Mouse (Mus musculus) spleen, adult 18-20 months (tissue): ENCODE measurements around the gene Chn1.

Experiments used
- DNase-seq, 2 experiments: peaks; one replicate each; pipeline ENCODE4 v3.0.0; 2022; ENCODE audit warnings: mixed read lengths in 2 of 2

The Chn1 gene

GRCm38 (mm10) chr2:73588951-73589350, 186.2 kb downstream of the Chn1 start:
- no peak for DNase-seq

DNA sequence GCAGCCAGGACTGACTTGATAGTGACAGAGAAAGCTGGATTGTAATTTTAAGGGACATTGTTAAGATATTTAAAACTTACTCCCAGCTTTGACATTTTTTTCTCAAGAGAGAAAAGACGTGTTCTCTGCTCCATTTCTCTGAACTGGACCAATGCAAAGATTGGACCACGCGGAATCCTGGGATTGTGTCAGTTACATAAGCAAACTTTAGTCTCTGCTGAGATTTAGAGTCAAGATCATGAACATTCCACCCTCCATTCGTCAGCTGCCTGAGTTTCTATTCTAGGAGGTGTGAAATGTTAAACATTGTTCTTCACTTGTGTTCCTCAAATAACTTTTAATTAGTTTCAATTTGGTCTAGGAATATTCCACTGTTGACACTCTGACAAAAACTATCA, 188.0 kb downstream of the Chn1 start:
- no peak for DNase-seq

DNA sequence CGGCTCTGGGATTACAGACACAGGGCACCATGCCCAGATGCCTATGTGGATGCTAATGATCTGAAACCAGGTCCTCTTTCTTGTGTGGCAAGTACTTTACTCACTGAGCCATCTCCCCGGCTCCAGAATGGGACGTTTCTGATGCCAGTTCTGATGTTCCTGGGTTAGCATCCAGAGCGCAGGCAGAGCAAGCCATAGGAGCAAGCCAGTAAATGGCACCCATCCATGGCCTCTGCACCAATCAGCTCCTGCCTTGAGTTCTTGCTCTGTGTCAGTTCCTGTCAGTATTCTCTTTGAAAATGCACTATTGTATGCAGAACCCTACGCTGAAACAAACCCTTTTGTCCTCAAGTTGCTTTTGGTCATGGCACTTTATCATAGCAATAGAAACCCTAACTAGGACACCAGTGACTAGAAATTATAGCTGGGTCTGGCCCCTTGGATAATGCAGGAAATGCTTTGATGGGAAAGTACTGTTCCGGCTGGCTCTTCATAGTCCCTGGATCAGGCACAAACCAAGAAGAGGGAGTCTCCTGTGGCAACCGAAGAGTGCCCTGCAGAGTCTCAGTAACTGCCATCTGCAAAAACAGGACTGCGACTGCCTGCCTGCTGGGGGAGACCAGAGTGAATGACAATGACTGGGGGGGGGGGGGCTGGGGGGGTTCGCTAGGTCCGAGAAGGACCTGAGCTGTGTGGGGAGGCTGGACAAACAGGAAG, 188.6 kb downstream of the Chn1 start:
- no peak for DNase-seq

DNA sequence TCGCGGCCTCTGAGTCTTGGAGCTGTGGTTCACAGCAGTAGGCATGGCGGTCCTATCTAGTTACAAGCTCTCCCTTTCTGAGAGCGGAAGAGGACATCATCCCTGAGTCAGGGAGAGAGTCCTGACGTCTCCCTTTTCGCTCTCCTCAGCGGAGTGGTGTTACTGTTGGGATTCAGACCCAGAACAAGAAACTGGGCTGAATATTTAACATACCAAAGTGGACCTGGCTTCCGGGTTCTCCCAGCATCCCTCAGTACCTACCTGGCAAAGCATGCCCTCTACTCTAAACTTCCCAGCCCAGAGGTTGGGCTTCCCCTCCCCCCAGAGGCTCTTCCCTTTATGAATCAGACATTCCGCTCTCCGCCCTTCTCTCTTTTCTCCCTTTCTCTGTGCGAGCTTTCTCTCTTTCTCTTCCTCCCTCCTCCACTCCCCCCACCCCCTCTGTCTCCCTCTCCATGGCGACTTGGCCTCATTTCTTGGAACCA, 189.8 kb downstream of the Chn1 start:
- DNase-seq: no peak

- peak in 1 of 2 experiments; percentile 49 for DNase-seq
Observed at GRCm38 (mm10) chr2:73584645-73585346, 190.3 kb downstream of the Chn1 start.

DNA sequence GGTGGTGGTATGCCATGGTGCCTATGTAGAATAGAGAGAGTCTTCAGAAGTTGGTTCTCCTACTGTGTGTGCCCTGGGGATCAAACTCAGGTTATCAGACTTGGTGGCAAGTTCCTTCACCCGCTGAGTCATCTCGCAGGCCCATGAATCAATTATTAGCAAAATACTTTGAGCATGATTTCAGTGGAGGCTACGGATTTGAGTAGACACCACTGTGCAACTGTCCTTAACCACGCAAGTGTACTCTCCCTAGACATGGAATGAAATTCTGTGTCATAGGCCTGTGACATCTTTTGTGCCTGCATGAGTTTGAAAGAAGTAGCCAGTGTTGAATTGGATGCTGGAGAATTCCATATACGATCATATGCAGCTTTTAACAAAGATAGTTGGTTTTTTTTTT, 194.4 kb downstream of the Chn1 start:
- no peak for DNase-seq

GRCm38 (mm10) chr2:73580166-73580565, 195.0 kb downstream of the Chn1 start, which contains the start of gene Chrna1:
Gene Chrna1 (minus strand): TSS chr2:73580338.
- no peak for DNase-seq

DNA sequence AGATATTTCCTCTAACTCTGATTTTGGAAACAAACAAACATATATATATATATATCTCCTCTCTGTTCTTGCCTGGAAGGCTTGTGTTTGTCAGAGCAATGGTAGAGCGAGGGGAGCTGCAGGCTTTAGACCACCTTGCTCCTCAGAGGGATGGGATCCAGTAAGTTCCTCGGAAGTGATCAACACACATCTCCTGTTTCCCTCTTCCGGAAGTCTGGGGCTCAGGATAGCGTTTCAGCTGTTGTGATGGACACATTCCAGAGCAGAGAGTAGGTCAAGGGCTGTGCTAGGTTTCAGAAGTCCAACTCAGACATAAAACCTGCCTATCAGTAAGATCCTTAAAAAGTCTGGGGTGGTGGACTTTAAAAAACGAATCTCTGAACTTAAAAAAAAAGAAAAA, 196.0 kb downstream of the Chn1 start:
- DNase-seq: no peak

DNA sequence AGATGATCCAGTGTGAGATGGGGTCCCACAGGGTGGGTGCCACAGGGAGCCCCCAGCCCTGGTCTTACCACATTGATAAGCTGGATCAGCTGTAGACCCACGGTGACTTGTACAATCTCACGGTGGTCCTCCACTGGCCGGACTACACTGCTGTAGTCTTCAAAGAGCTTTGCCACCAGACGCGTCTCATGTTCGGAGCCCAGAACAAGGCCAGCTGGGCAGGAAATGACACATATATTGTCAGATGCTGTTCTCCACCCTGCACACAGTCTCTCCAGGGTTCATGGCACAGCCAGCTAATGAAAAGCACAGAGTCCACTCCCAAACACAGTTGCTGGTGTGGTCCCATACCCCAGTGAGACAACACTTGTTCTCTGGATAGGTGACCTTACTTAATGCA, 200.7 kb downstream of the Chn1 start:
- no peak for DNase-seq

GRCm38 (mm10) chr2:73573556-73573955, 201.6 kb downstream of the Chn1 start:
- DNase-seq: no peak

DNA sequence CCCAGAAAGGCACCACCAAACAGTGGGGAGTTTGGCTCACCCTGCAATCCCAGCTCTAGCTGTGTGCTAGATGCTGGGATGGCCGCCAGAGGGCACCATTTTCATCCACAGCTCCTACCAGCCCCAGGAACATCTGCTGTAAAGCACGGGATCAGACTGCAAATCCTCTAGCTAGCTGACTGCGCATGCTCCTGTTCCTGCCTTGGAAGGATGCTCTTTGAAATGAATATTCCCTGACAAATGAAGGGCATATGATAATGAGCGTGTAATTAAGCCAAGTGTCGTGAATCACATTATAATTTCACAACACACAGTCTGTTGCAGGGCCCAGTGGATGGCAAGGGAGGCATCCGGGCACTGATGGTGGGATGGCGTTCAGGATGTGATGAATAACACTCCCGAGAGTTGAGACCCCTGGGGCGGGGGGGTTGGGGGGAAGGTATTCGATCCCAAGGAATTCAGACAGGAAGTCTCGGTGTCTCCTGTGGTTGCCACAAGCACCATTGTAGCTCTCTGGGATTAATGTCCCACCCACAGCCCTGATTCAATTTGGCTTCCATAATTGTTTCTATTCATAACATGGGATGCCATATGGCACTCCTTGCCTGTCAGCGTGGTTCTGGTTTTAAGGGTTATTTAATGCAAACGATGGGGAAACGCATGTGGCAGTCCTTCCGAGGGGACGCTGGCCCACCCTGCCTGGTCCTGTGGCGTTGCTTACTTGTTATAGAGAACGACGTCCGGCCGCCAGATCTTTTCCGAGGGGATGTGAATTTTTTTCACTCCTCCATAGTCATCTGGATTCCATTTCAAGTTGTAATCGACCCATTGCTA, 202.4 kb downstream of the Chn1 start:
- peak in 1 of 2 experiments; percentile 47 for DNase-seq

DNA sequence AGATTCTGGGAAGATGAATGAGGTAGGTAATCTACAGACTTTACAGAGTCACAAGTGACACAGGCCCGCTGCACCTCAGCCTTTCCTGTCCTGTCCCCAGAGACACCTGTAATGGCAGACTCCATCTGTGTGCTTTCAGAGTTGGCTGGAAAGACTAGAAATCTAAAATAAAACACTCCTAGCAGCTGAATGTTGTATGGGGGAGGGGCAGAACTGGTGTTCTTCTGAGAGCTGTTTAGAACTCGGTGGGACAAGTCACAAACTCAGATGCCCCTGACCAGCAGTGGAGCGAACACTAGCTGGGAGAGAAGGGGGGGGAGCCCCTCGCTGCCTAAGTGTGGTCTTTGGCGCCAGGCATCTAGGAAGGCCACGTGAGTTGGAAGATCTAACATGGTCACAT, 203.2 kb downstream of the Chn1 start:
- DNase-seq: no peak

DNA sequence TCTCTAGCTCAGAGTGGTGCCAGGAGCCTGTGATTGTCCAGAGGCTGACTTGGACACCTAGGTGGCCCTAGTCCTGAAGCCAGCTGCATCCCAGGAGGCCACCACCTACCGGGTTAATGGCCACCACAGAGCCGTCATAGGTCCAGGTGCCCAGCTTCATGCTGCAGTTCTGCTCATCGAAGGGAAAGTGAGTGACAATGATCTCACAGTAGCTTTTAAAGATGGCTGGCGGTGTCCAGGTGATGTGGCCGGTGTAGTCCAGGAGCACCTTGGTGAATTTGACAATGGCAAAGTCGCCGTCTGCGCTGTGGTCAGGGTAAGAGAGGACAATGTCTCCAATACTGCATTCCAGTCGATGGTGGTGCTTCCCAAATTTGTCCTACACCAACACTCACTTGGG, 203.8 kb downstream of the Chn1 start:
- no peak for DNase-seq

GRCm38 (mm10) chr2:73566989-73567605, 208.0 kb downstream of the Chn1 start:
- peak in 1 of 2 experiments; percentile 54 for DNase-seq

DNA sequence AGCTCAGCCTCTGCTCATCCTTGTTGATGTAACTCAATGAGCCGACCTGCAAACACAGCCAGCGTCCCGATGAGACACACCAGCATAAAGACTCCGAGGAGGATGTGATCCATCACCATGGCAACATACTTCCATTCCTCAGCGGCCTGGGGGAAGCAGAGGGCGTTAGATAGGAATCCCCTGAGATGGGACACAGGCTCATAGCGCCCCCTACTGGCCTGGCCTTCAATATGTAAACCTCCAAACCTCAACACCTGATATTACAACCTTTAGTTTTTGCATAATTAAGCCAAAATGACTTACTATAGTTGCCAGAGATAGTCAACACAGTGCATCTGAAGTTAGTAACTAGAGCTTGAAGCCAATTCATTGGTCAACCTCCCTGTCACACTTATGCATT, 209.0 kb downstream of the Chn1 start:
- peak in 1 of 2 experiments; percentile 42 for DNase-seq

- DNase-seq: no peak
Observed at GRCm38 (mm10) chr2:73563690-73564089, 211.5 kb downstream of the Chn1 start.

GRCm38 (mm10) chr2:73562656-73563055, 212.5 kb downstream of the Chn1 start:
- DNase-seq: no peak

DNA sequence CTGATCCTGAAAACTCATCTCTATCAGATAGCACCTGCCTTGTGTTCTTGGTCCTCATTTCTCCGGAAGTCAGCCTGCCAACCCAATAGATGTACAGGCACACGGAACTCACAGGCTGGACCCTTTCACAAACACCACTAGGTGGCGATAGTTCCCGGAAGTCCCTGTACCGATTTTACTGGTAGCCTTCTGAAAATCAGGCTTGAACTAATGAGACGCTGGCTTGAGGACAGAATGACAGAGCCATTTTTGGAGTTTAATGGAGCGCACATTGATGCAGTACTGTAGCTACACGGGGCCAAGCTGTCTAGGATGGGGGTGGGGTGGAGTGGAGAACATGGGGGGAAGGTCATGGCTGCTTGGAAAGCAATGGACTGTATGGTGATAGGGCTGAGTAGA, 213.5 kb downstream of the Chn1 start:
- peak in 1 of 2 experiments; percentile 34 for DNase-seq

DNA sequence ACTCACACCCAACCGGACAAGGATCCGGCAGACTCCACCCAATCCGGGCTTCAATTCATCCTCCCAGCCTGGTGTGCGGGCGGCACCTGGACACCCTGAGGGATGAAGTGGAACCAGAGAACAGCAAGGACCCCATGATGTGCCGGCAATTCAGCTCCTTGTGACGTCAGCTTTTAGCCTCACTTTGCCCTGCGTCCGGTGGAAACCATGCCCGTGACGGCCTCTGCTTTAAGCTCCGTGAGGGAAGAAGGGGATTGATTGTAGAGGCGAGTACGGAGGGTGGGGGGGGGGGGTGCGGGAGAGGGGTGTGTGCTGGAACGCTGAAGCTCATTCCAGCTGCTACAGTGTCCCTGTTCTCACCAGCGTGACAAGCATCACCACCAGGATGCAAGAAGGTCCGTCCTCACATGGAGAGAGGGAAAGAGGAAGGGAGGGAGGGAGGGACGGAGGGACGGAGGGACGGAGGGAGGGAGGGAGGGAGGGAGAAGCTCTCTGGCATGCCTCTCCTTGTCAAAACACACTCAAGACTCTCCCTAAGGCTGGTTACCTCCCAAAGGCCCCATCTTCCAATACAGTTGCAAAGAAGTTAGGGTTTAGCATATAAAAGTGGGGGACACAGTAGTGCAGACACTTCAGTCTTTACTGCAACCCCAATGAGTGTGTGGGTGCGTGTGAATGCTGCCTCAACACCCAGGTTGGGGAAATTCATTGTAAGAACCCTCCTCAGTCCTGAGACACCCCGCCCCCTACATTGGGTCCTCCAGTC, 214.1 kb downstream of the Chn1 start:
- no peak for DNase-seq
